Mouse (Mus musculus) forebrain, embryonic 10.5 days (tissue): ENCODE measurements around the gene Pacsin1. TPM values are rescaled to one million over a fixed set of nuclear protein-coding genes. Genes with fewer than 3 reads are reported as not detected.

Experiments
- DNase-seq: peaks from one replicate; pipeline ENCODE4 v3.0.0-alpha.2; 2017; ENCODE audit warnings: low spot score; ENCODE audit errors: extremely low spot score
- H3K27ac ChIP-seq: fragments of 300-500 bp; sonication (generic); 2 replicates; pipeline ENCODE4 v1.5.1; 2016; ENCODE audit warnings: mild to moderate bottlenecking
- H3K27me3 ChIP-seq: fragments of 300-500 bp; sonication (generic); 2 replicates; pipeline ENCODE4 v1.6.1; 2016; ENCODE audit warnings: mild to moderate bottlenecking; ENCODE audit not compliant: poor library complexity, severe bottlenecking
- H3K36me3 ChIP-seq: fragments of 300-500 bp; sonication (generic); replicated peaks from 2 replicates; pipeline ENCODE4 v1.6.1; 2016; ENCODE audit warnings: mild to moderate bottlenecking, moderate library complexity
- H3K4me1 ChIP-seq: fragments of 300-500 bp; sonication (generic); 2 replicates; pipeline ENCODE4 v1.6.1; 2016
- H3K4me3 ChIP-seq: fragments of 300-500 bp; sonication (generic); 2 replicates; pipeline ENCODE4 v1.5.1; 2016; ENCODE audit warnings: mild to moderate bottlenecking, moderate library complexity
- H3K9me3 ChIP-seq: fragments of 300-500 bp; sonication (generic); 2 replicates; pipeline ENCODE4 v1.6.1; 2016; ENCODE audit warnings: mild to moderate bottlenecking, moderate library complexity
- WGBS: fragments of 180-500 bp; shearing (Covaris S2); methylation state at CpG from one replicate; pipeline ENCODE4 v1.1.7; 2016; 5-methylcytosine and 5-hydroxymethylcytosine counted together
- polyA plus RNA-seq: library from polyadenylated mRNA; unstranded; fragments of >200 nt; fragmentation: Nextera tagmentation; extraction: Ambion mirVana; gene quantifications from 2 replicates; pipeline ENCODE4 v1.2.1, GENCODE M21; 2016

The Pacsin1 gene
- polyA plus RNA-seq, 1 experiment from 2014 or later: 4.3 TPM

GRCm38 (mm10) chr17:27671720-27672119 is 16.4 kb downstream of the Pacsin1 start:
- DNase-seq: no peak
- 87% methylated on average over 6 of the region's 6 CpGs for WGBS
- H3K4me1 ChIP-seq: peaks cover 11% of the 10 kb centered on the region; the same call in 1 of the 2 replicates

DNA sequence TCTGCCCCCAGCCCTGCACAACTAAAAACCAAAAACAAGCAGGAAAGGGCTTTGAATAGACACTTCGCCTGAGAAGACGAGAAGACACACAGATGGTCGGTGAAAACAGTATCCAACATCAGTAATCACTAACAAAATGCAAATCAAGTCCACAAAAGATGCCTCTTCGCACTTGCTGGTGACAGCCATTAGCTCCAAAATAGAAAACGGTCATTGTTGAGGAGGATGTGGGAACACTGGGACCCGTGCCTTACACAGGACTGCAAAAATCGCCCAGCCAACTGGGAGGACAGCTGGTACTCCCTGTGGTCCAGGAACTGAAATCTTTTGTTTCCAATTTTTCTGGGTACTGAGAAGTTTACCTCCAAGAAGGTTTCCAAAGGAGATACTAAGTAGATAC is 18.6 kb downstream of the Pacsin1 start:
- H3K36me3 ChIP-seq: no peaks in the 10 kb centered on the region
- WGBS: 90% methylated on average over 7 of the region's 7 CpGs
- H3K4me3 ChIP-seq: no peak overlapping the region
- no peak for DNase-seq
- no peak overlapping the region for H3K27ac ChIP-seq
- no peaks in the 10 kb centered on the region for H3K9me3 ChIP-seq
- peaks cover 18% of the 10 kb centered on the region for H3K4me1 ChIP-seq
- H3K27me3 ChIP-seq: no peaks in the 10 kb centered on the region

More at GRCm38 (mm10) chr17:27671720-27672119, 16.4 kb downstream of the Pacsin1 start:
- Histone ChIP-seq H3K9me3 (no peaks in the 10 kb centered on the region), H3K36me3 (no peaks in the 10 kb centered on the region), H3K27me3 (no peaks in the 10 kb centered on the region), H3K4me3 (no peak overlapping the region), H3K27ac (no peak overlapping the region)

- H3K36me3 ChIP-seq: no peaks in the 10 kb centered on the region
- no peak overlapping the region for H3K27ac ChIP-seq
- DNase-seq: no peak
- no peaks in the 10 kb centered on the region for H3K9me3 ChIP-seq
- no peak overlapping the region for H3K4me3 ChIP-seq
- H3K27me3 ChIP-seq: no peaks in the 10 kb centered on the region
- H3K4me1 ChIP-seq: peaks cover 29% of the 10 kb centered on the region
- WGBS: 75% methylated on average over 9 of the region's 9 CpGs
Observed at GRCm38 (mm10) chr17:27675453-27675852, 20.1 kb downstream of the Pacsin1 start.

DNA sequence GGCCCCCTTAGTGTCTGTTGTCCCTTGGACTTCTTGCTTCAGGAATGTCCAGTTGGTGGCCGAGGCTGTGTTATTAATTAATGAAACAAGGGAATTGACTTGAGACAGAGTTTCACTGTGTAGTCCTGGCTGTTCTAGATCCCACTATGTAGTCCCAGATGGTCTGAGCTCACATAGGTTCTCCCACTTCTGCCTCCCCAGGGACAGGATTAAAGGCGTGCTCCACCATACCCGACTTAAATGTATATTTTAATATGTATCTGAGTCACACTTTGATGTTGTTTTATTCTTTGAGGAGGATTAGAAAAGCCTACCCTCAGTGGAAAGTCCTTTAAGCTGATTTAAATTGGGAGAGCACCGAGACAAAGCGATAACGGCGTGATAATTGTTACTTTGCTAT is 21.0 kb downstream of the Pacsin1 start:
- no peak overlapping the region for H3K4me3 ChIP-seq
- peaks cover 29% of the 10 kb centered on the region for H3K4me1 ChIP-seq
- H3K27me3 ChIP-seq: no peaks in the 10 kb centered on the region
- DNase-seq: no peak
- H3K36me3 ChIP-seq: no peaks in the 10 kb centered on the region
- WGBS: 80% methylated on average over 7 of the region's 7 CpGs
- H3K27ac ChIP-seq: no peak overlapping the region
- no peaks in the 10 kb centered on the region for H3K9me3 ChIP-seq

DNA sequence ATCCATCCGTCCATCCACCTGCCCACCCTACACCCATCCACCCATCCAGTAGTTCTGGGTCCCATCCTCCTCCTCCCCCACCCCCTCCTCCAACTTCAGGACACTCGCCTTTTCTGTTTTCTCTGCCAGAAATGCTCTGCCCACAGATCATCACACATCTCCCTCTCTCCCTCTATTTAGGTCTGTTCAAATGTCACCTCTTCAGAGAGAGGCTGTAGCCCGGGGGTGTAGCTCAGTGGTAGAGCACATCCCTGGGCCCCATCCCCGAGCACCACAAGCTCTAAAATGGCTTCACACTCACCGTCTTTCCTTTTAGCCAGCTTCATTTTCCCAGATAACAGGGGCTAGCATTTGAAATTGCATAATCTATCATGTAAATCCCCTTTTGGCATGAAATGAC is 22.4 kb downstream of the Pacsin1 start:
- H3K27me3 ChIP-seq: peaks cover under 1% of the 10 kb centered on the region; the same call in 1 of the 2 replicates
- H3K4me1 ChIP-seq: peaks cover 29% of the 10 kb centered on the region
- H3K27ac ChIP-seq: no peak overlapping the region
- 91% methylated on average over 5 of the region's 5 CpGs for WGBS
- no peaks in the 10 kb centered on the region for H3K9me3 ChIP-seq
- DNase-seq: no peak
- H3K4me3 ChIP-seq: no peak overlapping the region
- no peaks in the 10 kb centered on the region for H3K36me3 ChIP-seq

DNA sequence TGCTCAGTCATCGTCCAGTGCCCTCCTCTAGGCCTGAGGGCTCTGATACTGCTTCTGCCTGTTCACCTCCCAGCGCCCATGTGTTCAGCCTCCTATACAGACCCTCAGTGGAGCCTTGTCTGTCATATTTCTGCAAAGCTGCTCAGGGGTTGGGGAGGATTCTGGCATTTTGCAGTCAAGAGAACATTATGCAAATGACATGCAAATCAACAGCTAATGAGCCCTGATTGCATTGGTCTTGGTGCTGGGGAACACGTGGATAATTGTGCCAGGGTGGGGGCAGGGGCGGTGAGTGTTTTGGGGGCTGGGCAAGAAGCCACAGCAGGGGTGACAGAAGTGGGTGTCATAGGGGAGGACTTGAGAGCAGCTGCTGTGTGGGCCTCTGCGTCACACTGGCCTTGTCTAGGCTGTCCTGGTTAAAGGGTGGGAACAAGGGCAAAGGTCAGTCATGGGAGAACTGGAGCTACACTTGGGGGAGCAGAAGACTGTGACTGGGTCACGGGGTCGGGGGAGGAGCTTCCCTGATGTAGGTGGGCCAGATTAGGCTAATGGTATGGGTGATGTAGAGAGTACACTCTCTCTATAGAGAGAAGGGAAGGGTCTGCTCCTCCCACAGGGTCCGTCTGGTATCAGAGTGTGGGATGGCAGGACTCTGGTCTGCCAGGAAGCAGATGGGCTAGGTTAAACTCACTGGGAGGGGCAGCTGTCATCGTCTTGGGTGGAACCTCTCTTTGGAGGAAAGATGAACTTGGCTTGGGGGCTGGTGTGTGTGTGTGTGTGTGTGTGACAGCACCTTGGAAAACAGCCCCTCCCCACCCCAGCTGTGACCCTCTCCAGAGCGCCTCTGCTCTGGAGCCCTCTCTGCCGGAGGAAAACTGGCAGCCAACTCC is 23.9 kb downstream of the Pacsin1 start:
- Histone ChIP-seq H3K27ac (peak overlapping the region; percentile 36; the same call in 1 of the 2 replicates), H3K36me3 (no peaks in the 10 kb centered on the region), H3K9me3 (no peaks in the 10 kb centered on the region), H3K4me3 (no peak overlapping the region), H3K4me1 (peaks cover 29% of the 10 kb centered on the region), H3K27me3 (peaks cover 15% of the 10 kb centered on the region)
- no peak for DNase-seq
- WGBS: 56% methylated on average over 11 of the region's 11 CpGs

DNA sequence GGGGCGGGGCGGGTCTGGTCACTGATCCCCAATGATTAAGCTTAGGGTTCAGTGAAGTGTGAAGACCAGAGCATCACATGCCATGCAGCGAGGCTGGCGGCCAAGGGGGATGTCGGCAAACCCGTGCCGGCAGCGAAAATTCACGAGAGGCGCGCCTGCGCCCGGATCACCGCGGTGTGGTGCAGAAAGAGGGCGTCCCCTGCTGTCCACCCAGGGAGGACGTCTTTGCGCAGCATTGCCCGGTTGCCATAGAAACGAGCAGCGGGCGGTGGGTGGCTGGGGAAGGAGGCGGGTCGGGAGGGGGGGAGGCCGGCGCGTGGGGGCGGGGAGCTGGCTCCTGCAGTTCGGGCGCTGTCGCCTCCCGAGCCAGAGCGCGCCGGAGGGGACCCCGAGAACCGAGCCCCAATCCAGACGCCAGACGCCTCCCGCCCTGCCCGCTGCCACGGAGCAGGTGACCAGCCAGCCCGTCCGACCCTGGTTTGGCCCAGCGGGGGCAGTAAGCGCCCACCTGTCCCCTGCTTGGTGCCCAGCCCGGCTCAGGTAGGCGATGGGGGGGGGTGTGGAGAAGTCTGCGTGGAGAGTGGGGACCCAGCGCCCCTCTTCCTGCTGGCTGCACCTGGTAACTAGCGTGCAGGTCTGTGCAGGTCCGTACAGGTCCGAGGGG is 29.7 kb downstream of the Pacsin1 start:
- H3K36me3 ChIP-seq: no peaks in the 10 kb centered on the region
- DNase-seq: peak; percentile 78
- under 1% methylated on average over 51 of the region's 53 CpGs for WGBS
- H3K27me3 ChIP-seq: peaks cover 64% of the 10 kb centered on the region
- no peaks in the 10 kb centered on the region for H3K9me3 ChIP-seq
- peak overlapping the region; percentile 65 for H3K4me3 ChIP-seq
- peak overlapping the region; percentile 80 for H3K27ac ChIP-seq
- peaks cover 33% of the 10 kb centered on the region for H3K4me1 ChIP-seq

GRCm38 (mm10) chr17:27685550-27685913 is 30.2 kb downstream of the Pacsin1 start:
- no peak for DNase-seq
- peaks cover 34% of the 10 kb centered on the region for H3K4me1 ChIP-seq
- 3% methylated on average over 11 of the region's 11 CpGs for WGBS
- no peaks in the 10 kb centered on the region for H3K36me3 ChIP-seq
- H3K27me3 ChIP-seq: peaks cover 64% of the 10 kb centered on the region
- H3K9me3 ChIP-seq: no peaks in the 10 kb centered on the region
- peak overlapping the region; percentile 80 for H3K27ac ChIP-seq
- peak overlapping the region; percentile 65 for H3K4me3 ChIP-seq

DNA sequence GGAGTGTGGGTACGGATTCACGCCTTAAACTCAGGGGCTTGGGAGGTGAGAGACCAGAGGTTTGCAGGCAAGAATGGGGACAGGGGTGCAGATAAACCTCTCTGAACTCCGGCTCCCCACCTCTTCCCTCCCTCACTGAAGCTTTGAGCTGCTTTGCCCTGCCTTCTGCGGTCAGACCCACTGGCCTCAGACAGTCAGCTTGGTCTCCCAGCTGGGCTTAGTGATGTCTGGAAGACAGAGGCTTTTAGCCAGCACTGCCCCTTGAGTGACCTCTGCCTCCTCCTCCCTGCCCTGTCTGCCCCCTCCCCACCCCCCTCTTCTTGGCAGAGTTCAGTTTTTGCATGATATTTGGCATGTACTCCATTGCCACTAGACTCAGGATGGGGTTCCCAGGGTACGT is 31.1 kb downstream of the Pacsin1 start:
- H3K27ac ChIP-seq: 0 out of 2 replicates have a peak overlapping the region, but pooled peaks have one; percentile 1
- H3K36me3 ChIP-seq: no peaks in the 10 kb centered on the region
- DNase-seq: no peak
- 45% methylated on average over 5 of the region's 5 CpGs for WGBS
- peaks cover 43% of the 10 kb centered on the region for H3K4me1 ChIP-seq
- peaks cover 64% of the 10 kb centered on the region for H3K27me3 ChIP-seq
- H3K4me3 ChIP-seq: peak overlapping the region; percentile 65; the same call in 1 of the 2 replicates
- H3K9me3 ChIP-seq: no peaks in the 10 kb centered on the region

DNA sequence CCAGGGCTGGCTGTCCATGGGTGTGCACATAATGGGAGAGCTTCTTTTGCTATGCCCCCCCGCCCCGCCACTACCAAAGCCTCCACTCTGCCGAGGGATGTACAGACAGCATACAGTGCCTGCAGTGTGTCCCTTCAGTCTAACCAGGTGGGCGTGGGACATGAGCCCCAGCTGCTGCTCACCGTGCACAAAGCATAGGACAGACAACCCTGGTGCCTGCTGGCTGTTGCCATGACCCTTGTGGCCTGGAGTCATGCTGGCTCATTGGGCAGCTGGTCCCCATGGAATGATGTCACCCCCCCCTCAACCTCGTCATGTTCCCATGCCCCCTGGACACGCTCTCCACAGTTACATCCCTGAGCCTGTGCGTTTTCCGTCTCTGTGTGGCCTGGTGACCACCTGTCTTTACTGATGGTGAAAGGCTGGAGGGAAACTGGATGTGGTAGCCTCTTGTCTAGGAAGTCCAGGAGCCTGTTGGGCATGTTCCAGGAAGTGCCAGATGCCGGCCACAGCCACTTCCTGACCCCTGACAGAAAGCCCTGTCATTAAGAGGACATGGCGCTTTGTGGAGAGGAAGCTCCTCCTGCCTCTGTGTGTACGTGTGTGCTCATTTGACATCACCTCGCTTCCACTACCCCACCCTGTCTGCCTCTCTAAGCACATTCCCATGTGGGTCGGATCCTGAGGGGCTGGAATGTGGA is 35.8 kb downstream of the Pacsin1 start:
- no peak overlapping the region for H3K4me3 ChIP-seq
- peaks cover 24% of the 10 kb centered on the region for H3K4me1 ChIP-seq
- no peaks in the 10 kb centered on the region; the same call in 1 of the 2 replicates for H3K9me3 ChIP-seq
- peaks cover 29% of the 10 kb centered on the region for H3K27me3 ChIP-seq
- 78% methylated on average over 14 of the region's 14 CpGs for WGBS
- no peaks in the 10 kb centered on the region for H3K36me3 ChIP-seq
- no peak overlapping the region for H3K27ac ChIP-seq
- DNase-seq: no peak

- 89% methylated on average over 17 of the region's 17 CpGs for WGBS
- H3K4me1 ChIP-seq: peaks cover 18% of the 10 kb centered on the region
- DNase-seq: no peak
Observed at GRCm38 (mm10) chr17:27699641-27700244, 44.4 kb downstream of the Pacsin1 start.

GRCm38 (mm10) chr17:27700812-27701211 is 45.5 kb downstream of the Pacsin1 start:
- peaks cover 42% of the 10 kb centered on the region for H3K27me3 ChIP-seq
- peaks cover 16% of the 10 kb centered on the region; the same call in 1 of the 2 replicates for H3K9me3 ChIP-seq
- H3K27ac ChIP-seq: 0 out of 2 replicates have a peak overlapping the region, but pooled peaks have one; percentile 22
- no peaks in the 10 kb centered on the region for H3K36me3 ChIP-seq
- WGBS: 82% methylated on average over 2 of the region's 2 CpGs
- DNase-seq: no peak
- H3K4me3 ChIP-seq: no peak overlapping the region
- peaks cover 18% of the 10 kb centered on the region for H3K4me1 ChIP-seq

More at GRCm38 (mm10) chr17:27699641-27700244, 44.4 kb downstream of the Pacsin1 start:
- H3K36me3 ChIP-seq: no peaks in the 10 kb centered on the region
- H3K27me3 ChIP-seq: peaks cover 31% of the 10 kb centered on the region
- no peak overlapping the region for H3K27ac ChIP-seq
- peaks cover 16% of the 10 kb centered on the region; the same call in 1 of the 2 replicates for H3K9me3 ChIP-seq
- no peak overlapping the region for H3K4me3 ChIP-seq
